Mouse (Mus musculus) Muller cell, postnatal 12 days (primary cell): ENCODE results near the gene Kcnf1.
"Not testable (repeated sequence)": the region's sequence is repeated elsewhere in the genome, so short reads cannot be mapped to it uniquely, and the experiment has no call there.

Source experiments
- DNase-seq: peaks from one replicate; pipeline ENCODE4 v3.0.0-alpha.2; 2015; ENCODE audit errors: inconsistent ontology term

The Kcnf1 gene

GRCm38 (mm10) chr12:17159549-17159948 lies 17.1 kb downstream of the Kcnf1 start:
- DNase-seq, result no peak

DNA sequence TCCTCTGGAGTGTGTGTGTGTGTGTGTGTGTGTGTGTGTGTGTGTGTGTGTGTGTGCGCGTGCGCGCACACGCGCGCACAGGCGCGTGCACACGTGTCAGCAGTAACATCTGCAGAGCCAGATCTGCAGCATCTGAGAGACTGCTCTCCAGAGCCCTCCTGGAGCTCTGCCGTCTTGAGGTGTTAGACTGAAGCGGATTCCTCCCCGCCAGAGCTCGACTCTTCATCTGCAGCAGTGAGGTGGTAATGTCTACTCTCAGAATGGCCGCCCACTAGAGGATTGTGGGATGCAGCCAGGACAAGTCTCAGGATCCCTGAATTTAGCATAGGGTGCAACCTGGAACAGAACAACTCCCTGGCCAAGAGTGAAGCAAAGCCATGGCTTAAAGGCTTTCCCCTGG lies 19.1 kb downstream of the Kcnf1 start:
- no peak for DNase-seq

DNA sequence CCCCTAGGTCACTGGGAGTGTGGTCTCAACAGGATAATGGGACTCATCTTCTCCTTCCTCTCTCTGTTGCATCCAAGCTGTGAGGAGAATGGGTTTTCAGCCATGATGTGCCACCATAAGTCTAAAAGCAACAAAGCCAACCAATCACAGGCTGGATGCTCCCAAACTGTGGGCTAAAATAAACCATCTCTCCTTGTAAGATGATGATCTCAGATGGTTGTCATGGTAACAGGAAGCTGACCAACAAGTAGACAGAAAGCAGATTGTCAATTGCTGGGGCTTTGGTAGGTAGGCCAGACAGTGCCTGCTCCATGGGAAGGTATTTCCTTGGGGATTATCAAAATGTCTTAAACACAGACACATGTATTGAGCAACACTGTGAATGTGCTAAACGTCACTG lies 20.9 kb downstream of the Kcnf1 start:
- DNase-seq, result no peak

DNA sequence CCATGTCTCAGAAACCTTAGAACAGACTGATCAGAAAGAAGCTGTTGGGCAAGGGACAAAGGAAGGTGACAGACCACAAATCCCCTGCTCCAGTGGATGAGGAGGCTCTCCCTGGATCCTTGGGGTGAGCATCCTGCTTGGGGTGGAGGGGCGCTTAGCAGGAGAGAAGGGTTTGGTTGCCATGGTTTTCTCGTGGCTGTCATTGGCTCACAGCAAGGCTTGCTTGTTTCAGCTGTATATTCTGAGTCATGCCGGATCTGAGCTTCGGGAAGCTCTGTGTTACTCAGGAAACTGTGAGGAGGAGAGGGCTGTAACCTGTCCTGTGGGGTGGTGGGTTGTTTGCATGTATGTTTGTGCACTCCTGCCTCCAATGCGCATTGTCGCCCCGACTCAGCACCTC lies 23.8 kb downstream of the Kcnf1 start:
- no peak for DNase-seq

GRCm38 (mm10) chr12:17148920-17149319 lies 27.8 kb downstream of the Kcnf1 start:
- no peak for DNase-seq

DNA sequence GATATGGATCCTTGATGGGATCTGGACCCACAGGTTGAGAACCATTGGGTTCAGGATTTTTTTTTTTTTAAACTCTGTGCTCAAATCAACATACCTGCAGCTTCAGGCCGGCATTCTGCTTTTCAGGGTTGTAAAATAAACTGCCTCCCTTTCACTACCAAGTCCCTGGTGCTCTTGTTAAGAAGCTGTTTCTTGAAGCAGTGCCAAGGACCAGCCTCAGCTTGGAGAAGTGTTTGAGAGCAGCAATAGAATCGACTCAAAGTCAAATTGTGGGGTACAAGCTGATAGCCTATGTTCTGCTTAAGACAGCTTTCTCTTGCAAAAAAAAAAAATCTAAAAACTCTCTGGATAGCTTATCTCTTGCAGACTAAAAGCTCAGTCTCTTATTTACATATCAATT lies 34.9 kb downstream of the Kcnf1 start:
- DNase-seq, result no peak

- no peak for DNase-seq
These were observed 36.3 kb downstream of the Kcnf1 start for GRCm38 (mm10) chr12:17140436-17140835.

GRCm38 (mm10) chr12:17134546-17135096 lies 42.1 kb downstream of the Kcnf1 start:
- DNase-seq, result no peak

GRCm38 (mm10) chr12:17132243-17132642 lies 44.4 kb downstream of the Kcnf1 start:
- DNase-seq, result no peak

DNA sequence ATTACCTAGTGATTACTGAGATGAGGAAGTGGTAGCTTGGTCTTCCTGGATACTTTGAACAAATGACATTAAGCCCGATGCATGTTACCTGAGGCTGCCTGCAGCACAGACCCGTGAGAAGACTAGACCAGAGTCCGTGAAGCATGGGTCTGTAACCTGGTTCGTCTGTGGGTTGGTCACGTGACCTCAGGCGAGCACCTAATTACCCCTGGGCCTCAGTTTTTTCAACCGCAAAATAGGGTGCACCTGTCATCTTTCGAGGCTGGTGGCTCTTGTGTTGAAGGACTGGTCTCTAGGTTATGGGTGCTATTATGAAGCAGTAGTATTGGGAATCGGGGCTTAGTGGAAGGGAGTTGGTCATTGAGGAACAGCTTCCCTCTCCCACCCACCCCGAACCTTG lies 45.1 kb downstream of the Kcnf1 start:
- no peak for DNase-seq

DNA sequence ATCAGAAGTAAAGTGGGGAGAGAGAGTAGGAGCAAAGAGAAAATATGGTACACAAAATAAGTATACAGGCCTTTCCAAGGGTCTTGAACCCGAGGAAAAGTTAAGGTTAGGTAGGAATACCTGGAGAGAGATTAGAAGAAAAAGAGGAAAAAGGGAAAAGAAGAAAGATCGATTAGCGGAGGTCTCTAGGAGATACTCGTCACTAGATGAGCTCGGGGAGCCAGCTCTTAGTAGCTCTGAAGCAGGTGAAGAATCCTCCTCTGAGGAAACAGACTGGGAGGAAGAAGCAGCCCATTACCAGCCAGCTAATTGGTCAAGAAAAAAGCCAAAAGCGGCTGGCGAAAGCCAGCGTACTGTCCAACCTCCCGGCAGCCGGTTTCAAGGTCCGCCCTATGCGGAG lies 53.8 kb downstream of the Kcnf1 start:
- DNase-seq, result not testable (repeated sequence)
